Mouse (Mus musculus): ENCODE data around the gene Fndc3b. TPM values are rescaled to one million over a fixed set of nuclear protein-coding genes. Genes with fewer than 3 reads are reported as not detected.
"Not testable (repeated sequence)": the region's sequence is repeated elsewhere in the genome, so short reads cannot be mapped to it uniquely, and the experiment has no call there.

Gene Fndc3b
- polyA plus RNA-seq, 1 experiment from 2014 or later: 10.1 TPM

GRCm38 (mm10) chr3:27422521-27422920 lies 288.6 kb downstream of the Fndc3b start:
- Histone ChIP-seq H3K4me2 (no peak overlapping the region), H3K36me3 (peaks cover 19% of the 10 kb centered on the region; the same call in 1 of the 2 replicates), H3K27me3 (no peaks in the 10 kb centered on the region), H3K9ac (no peak overlapping the region), H3K9me3 (no peaks in the 10 kb centered on the region), H3K4me3 (no peak overlapping the region), H3K4me1 (replicated peaks) (no peaks in the 10 kb centered on the region), H3K27ac (replicated peaks) (no peak overlapping the region)
- ATAC-seq (ENCODE audit: low read depth): no peak
- 88% methylated on average over 6 of the region's 6 CpGs for WGBS

DNA sequence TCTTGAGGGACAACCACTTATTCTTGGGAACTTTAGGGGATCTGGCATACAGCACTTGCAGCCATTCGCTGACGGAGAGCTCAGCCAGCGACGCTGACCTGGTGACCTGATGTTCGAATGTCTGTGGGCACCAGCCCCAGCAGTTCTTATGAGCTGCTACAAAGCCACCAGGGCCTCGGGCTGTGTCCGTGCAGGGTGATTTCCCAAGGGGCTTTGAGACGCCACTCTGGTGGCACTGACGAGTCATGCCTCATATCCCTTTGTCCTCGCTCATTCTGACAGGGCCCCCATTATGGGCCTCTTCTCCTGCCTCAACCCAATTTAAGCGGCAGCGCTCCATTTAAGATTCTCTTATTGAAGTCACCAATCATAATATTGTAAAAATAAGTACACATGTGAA lies 289.1 kb downstream of the Fndc3b start:
- no peaks in the 10 kb centered on the region for H3K9me3 ChIP-seq
- no peaks in the 10 kb centered on the region for H3K4me1 ChIP-seq (replicated peaks)
- no peak overlapping the region for H3K27ac ChIP-seq (replicated peaks)
- H3K36me3 ChIP-seq: peaks cover 19% of the 10 kb centered on the region; the same call in 1 of the 2 replicates
- H3K27me3 ChIP-seq: no peaks in the 10 kb centered on the region
- no peak overlapping the region for H3K4me2 ChIP-seq
- WGBS: 62% methylated on average over 12 of the region's 12 CpGs
- H3K4me3 ChIP-seq: no peak overlapping the region
- H3K9ac ChIP-seq: no peak overlapping the region
- ATAC-seq (ENCODE audit: low read depth): no peak

DNA sequence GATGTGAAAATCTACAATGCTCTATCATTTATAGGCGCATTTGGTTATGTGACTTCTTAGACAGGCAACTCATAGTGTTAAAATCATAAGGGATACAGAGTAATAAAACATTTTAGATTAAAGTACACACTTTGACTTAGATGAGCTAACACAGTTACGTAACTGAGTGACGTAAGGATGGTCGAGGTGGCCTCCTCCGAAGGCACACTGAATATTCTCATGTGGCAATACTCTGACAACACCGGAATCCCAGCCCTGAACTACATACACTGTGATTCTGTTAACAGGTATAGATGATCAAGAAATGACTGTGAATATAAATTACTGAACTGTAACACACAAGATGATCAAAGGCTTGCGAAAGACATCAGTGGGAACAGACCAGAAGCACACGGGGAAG lies 292.5 kb downstream of the Fndc3b start:
- no peak overlapping the region for H3K4me2 ChIP-seq
- H3K27me3 ChIP-seq: no peaks in the 10 kb centered on the region
- no peak overlapping the region for H3K9ac ChIP-seq
- H3K27ac ChIP-seq (replicated peaks): no peak overlapping the region
- ATAC-seq (ENCODE audit: low read depth): no peak
- H3K9me3 ChIP-seq: no peaks in the 10 kb centered on the region
- peaks cover 12% of the 10 kb centered on the region; the same call in 1 of the 2 replicates for H3K36me3 ChIP-seq
- WGBS: 97% methylated on average over 8 of the region's 8 CpGs
- H3K4me1 ChIP-seq (replicated peaks): no peaks in the 10 kb centered on the region
- H3K4me3 ChIP-seq: no peak overlapping the region

DNA sequence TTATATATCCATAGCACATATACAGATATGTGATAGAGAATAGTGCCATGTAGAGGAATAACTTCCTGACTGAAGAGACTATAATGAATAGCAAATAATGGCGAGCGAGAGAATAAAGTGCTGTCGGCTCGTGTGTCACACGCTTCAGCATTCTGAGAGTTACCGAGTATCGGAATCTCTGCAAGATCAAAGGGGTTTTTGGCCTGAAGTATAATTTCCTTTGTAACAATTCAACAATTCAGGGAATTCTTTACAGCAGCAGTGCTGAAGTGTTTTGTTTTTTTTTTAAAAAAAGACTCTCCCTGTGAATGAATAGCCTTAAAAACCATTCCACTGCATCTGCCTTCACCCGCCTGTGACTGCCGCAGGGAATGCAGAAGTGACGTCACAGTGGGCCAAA lies 294.3 kb downstream of the Fndc3b start:
- H3K9ac ChIP-seq: no peak overlapping the region
- no peak overlapping the region for H3K4me2 ChIP-seq
- peaks cover 12% of the 10 kb centered on the region; the same call in 1 of the 2 replicates for H3K36me3 ChIP-seq
- H3K4me3 ChIP-seq: no peak overlapping the region
- H3K9me3 ChIP-seq: no peaks in the 10 kb centered on the region
- WGBS: 69% methylated on average over 10 of the region's 10 CpGs
- H3K27me3 ChIP-seq: no peaks in the 10 kb centered on the region
- no peak overlapping the region for H3K27ac ChIP-seq (replicated peaks)
- ATAC-seq (ENCODE audit: low read depth): no peak
- no peaks in the 10 kb centered on the region for H3K4me1 ChIP-seq (replicated peaks)

GRCm38 (mm10) chr3:27413566-27413965 lies 297.5 kb downstream of the Fndc3b start:
- no peaks in the 10 kb centered on the region for H3K9me3 ChIP-seq
- no peak overlapping the region for H3K4me2 ChIP-seq
- no peak overlapping the region for H3K9ac ChIP-seq
- no peaks in the 10 kb centered on the region for H3K27me3 ChIP-seq
- no peak overlapping the region for H3K27ac ChIP-seq (replicated peaks)
- H3K36me3 ChIP-seq: peaks cover 2% of the 10 kb centered on the region; the same call in 1 of the 2 replicates
- ATAC-seq (ENCODE audit: low read depth): no peak
- no peak overlapping the region for H3K4me3 ChIP-seq
- 76% methylated on average over 3 of the region's 3 CpGs for WGBS
- no peaks in the 10 kb centered on the region for H3K4me1 ChIP-seq (replicated peaks)

DNA sequence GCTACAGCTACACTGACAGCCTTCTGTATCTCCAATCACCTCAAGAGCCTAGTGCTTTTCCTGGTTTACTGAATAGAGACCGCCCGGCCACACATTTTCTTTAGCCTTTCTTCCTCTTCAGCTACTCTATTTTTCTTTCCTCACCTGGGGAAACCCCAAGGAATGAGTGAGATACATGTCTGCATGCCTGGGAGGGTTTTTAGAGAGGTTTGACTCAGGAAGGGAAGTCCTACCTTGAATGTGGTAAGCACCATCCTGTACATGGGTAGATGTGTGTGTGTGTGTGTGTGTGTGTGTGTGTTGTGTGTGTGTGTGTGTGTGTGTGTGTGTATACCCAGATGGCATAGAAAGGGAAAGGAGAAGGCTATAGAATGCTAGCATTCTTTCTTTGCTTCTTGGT lies 299.8 kb downstream of the Fndc3b start:
- no peak overlapping the region for H3K9ac ChIP-seq
- H3K36me3 ChIP-seq: no peaks in the 10 kb centered on the region
- no peak overlapping the region for H3K4me3 ChIP-seq
- ATAC-seq (ENCODE audit: low read depth): no peak
- WGBS: 98% methylated on average over 2 of the region's 2 CpGs
- H3K4me1 ChIP-seq (replicated peaks): no peaks in the 10 kb centered on the region
- H3K27me3 ChIP-seq: no peaks in the 10 kb centered on the region
- H3K4me2 ChIP-seq: no peak overlapping the region
- H3K27ac ChIP-seq (replicated peaks): no peak overlapping the region
- no peaks in the 10 kb centered on the region for H3K9me3 ChIP-seq

DNA sequence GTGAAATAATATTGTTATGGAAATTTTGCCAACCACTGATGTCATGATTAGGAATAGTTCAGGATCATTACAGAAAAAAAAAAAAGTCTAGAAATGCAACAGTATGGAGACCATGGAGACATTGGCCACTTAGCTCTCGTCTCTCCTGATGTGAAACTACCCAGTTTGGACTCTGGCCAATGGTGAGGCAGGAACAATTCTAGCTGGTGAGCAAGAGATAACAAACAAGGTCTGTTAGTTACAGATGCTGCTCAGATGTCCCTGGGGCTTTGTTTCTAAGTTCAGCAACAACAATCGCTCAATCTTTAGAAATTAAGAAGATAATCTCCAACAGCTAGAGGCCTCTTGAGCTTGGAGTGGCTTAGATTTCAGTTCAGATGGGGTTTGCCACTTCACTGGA lies 302.5 kb downstream of the Fndc3b start:
- H3K4me3 ChIP-seq: no peak overlapping the region
- no peak overlapping the region for H3K27ac ChIP-seq (replicated peaks)
- no peak overlapping the region for H3K9ac ChIP-seq
- no peak for ATAC-seq (ENCODE audit: low read depth)
- H3K9me3 ChIP-seq: no peaks in the 10 kb centered on the region
- no peak overlapping the region for H3K4me2 ChIP-seq
- no peaks in the 10 kb centered on the region for H3K36me3 ChIP-seq
- H3K4me1 ChIP-seq (replicated peaks): no peaks in the 10 kb centered on the region
- no peaks in the 10 kb centered on the region for H3K27me3 ChIP-seq
- 70% methylated on average over 2 of the region's 2 CpGs for WGBS

DNA sequence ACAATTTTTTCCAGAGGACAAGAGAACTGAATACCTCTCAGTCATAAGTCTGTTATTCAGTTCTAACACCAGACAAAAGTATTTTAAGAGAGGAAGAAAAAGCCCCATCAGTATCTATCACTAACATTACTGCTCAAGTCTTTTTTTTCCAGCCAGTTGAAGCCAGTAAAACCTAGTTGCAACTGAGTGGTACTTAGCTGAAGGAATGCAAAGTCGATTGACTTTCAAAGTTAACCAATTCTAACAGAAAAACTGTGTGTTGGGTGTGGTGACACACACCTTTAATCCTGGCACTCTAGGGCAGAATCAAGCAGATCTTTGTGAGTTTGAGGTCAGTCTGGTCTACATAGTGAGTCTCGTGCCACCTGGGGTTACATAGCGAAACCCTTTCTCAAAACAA lies 304.7 kb downstream of the Fndc3b start:
- H3K9ac ChIP-seq: no peak overlapping the region

DNA sequence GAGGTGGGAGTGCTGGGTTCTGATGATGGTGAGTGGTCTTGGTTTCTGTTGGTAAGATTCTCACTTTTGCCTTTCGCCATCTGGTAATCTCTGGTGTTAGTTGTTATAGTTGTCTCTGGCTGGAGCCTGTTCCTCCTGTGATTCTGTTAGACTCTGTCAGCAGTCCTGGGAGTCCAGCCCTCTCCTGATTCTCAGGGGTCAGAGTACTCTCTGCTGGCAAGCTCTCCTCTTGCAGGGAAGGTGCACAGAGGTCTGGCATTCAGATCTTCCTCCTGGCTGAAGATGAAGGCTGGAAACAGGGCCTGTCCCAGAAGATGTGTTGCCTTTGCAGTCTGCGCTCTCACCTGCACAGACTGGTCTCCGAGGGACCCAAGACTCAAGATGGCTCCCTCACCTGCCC lies 310.1 kb downstream of the Fndc3b start:
- H3K4me1 ChIP-seq (replicated peaks); H3K27me3 ChIP-seq; H3K27ac ChIP-seq (replicated peaks); ATAC-seq (ENCODE audit: low read depth); H3K9me3 ChIP-seq; H3K4me2 ChIP-seq; H3K36me3 ChIP-seq; H3K4me3 ChIP-seq; H3K9ac ChIP-seq: not testable (repeated sequence)
- WGBS: 99% methylated on average over 3 of the region's 3 CpGs

More for the DNA sequence above, 304.7 kb downstream of the Fndc3b start:
- WGBS: 91% methylated on average over 3 of the region's 3 CpGs
- no peak overlapping the region for H3K4me2 ChIP-seq
- no peaks in the 10 kb centered on the region for H3K27me3 ChIP-seq
- no peak overlapping the region for H3K4me3 ChIP-seq
- no peaks in the 10 kb centered on the region for H3K36me3 ChIP-seq
- no peak for ATAC-seq (ENCODE audit: low read depth)
- no peaks in the 10 kb centered on the region for H3K9me3 ChIP-seq
- H3K4me1 ChIP-seq (replicated peaks): no peaks in the 10 kb centered on the region
- no peak overlapping the region for H3K27ac ChIP-seq (replicated peaks)

DNA sequence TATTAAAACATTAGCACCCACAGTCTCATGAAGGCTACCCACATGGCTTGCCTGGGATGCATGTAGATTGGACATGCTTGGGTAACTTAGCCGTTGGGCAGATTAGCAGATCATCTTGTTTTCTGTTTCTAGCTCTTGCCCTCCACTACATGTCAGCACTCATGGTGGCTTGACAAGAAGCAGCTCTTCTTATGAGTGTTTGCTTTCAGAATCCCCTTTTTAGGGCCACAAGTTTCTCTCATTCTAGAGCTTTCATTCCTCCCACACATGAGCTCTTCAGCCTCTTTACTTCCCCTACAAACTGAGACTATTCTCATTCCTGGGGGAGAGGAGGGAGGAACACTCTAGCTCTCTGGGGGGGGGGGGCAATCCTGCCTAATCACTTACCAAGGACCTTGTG lies 321.2 kb downstream of the Fndc3b start:
- Histone ChIP-seq H3K27ac (replicated peaks) (no peak overlapping the region), H3K9me3 (no peaks in the 10 kb centered on the region), H3K27me3 (no peaks in the 10 kb centered on the region), H3K36me3 (no peaks in the 10 kb centered on the region), H3K4me2 (no peak overlapping the region), H3K4me1 (replicated peaks) (no peaks in the 10 kb centered on the region), H3K4me3 (no peak overlapping the region), H3K9ac (no peak overlapping the region)
- ATAC-seq (ENCODE audit: low read depth): no peak
- WGBS: 81% methylated on average over 1 of the region's 1 CpGs

DNA sequence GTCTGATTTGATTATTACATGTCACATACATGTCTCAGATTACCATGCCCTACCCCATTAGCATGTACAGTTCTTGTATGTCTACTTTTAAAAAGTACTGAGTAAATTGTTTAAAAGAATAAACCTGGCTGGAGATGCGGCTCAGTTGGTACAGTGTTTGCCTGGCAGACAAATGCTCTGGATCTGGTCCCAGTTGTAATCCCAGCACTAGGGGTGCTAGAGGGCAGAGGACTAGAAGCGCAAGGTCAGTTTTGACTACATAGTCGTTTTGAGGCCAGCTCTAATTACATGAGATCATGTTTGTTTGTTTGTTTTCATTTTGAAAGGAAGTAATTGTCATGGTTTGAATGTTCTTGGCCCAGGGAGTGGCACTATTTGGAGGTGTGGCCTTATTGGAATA lies 326.3 kb downstream of the Fndc3b start:
- H3K27me3 ChIP-seq: no peaks in the 10 kb centered on the region
- 74% methylated on average over 3 of the region's 3 CpGs for WGBS

DNA sequence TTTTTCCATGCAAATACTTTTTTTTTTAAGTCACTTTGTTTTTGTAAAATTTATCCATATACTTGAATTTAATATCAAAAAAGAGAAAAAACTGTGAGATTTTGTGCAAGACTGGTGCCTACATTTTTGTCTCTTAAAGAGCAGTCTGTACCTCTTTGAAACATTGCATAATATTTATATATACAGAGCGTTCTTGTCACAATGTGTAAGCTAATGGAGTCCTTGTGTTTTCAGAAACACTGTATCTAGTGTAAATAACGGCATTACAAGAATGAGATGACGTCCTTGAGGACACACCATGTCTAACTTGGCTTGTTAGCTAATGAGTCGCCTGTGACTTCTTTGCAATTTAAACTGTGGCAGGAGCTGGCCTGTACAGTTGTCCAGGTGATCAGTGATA lies 333.2 kb downstream of the Fndc3b start:
- H3K4me3 ChIP-seq: no peak overlapping the region
- H3K9ac ChIP-seq: no peak overlapping the region
- no peak overlapping the region for H3K4me2 ChIP-seq
- H3K36me3 ChIP-seq: no peaks in the 10 kb centered on the region
- ATAC-seq (ENCODE audit: low read depth): no peak
- 85% methylated on average over 4 of the region's 4 CpGs for WGBS
- H3K27ac ChIP-seq (replicated peaks): no peak overlapping the region
- no peaks in the 10 kb centered on the region for H3K4me1 ChIP-seq (replicated peaks)
- H3K9me3 ChIP-seq: no peaks in the 10 kb centered on the region
- H3K27me3 ChIP-seq: peaks cover 24% of the 10 kb centered on the region

More for the DNA sequence above, 326.3 kb downstream of the Fndc3b start:
- no peaks in the 10 kb centered on the region for H3K4me1 ChIP-seq (replicated peaks)
- H3K36me3 ChIP-seq: no peaks in the 10 kb centered on the region
- no peaks in the 10 kb centered on the region for H3K9me3 ChIP-seq
- no peak overlapping the region for H3K4me2 ChIP-seq
- no peak overlapping the region for H3K27ac ChIP-seq (replicated peaks)
- ATAC-seq (ENCODE audit: low read depth): no peak
- H3K4me3 ChIP-seq: no peak overlapping the region
- no peak overlapping the region for H3K9ac ChIP-seq

DNA sequence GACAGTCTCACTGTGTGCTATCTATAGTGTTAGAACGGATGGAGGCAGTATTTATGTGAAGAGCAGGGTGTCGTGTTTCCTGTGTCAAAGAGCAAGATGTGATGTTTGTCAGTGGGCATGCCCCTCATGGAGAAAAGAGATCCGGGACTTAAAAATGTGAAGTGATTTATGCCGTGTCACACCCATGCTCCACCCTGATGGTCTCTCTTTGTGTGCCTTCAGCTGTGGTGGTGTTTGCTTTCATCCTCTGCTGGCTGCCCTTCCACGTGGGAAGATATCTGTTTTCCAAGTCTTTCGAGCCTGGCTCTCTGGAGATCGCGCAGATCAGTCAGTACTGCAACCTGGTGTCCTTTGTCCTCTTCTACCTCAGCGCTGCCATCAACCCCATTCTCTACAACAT lies 336.7 kb downstream of the Fndc3b start:
- no peak overlapping the region for H3K4me2 ChIP-seq
- peaks cover 22% of the 10 kb centered on the region for H3K4me1 ChIP-seq (replicated peaks)
- no peaks in the 10 kb centered on the region for H3K9me3 ChIP-seq
- no peak overlapping the region for H3K27ac ChIP-seq (replicated peaks)
- no peak overlapping the region for H3K9ac ChIP-seq
- no peak for ATAC-seq (ENCODE audit: low read depth)
- peaks cover 59% of the 10 kb centered on the region for H3K27me3 ChIP-seq
- 47% methylated on average over 9 of the region's 9 CpGs for WGBS
- no peak overlapping the region for H3K4me3 ChIP-seq
- H3K36me3 ChIP-seq: no peaks in the 10 kb centered on the region

Data from neural tube, embryonic 13.5 days (tissue).